Mouse (Mus musculus): ENCODE measurements around the gene Gm12248.

Gene Gm12248

DNA sequence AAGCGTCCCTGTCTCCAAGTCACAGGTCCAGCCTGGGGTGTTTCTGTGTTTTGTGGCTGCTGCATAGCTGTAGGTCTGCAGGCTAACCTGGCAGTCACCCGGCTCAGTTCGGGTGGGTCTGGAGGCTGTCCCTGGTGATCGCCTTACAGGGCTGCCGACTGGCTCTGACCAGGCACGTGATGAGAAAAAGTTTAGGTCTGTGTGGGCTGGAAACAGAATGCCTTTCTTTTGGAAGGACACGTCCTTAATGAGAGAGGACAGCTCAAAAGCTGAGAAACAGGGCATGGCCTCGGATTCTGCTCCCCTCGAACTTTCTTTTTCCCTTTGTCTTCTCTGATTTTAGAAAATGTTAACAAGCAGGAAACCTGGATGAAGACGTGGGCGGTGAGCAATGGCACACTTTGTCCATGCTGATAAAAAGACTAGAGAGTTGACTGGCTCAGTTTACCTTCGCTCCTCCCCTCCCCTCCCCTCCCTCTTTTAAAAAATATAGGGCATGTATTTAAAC is at the start of gene Gm12248:
Gene Gm12248 (minus strand): TSS at position 114 of the 508 bp plus-strand sequence.
- no peak for DNase-seq (ENCODE audit: low spot score)

DNA sequence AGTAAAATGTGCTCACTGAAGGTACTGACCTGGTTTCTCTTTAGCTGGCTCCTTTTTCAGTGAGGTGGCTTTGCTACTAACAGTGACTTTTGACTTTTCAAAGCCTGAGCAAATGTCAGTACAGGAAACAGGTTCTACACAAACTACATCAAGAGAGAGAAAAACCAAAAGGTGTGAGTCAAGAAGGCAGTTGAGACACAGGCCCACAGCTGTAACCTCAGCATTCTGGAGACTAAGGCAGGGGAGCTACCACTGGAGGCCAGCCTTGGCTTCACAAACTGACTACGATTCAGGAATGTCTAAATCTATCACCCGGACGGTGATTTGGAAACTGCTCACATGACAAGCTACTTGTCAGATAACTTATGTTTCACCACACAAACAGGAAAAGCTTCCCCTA is 46.5 kb upstream of the Gm12248 start:
- no peak for DNase-seq (ENCODE audit: low spot score)

DNA sequence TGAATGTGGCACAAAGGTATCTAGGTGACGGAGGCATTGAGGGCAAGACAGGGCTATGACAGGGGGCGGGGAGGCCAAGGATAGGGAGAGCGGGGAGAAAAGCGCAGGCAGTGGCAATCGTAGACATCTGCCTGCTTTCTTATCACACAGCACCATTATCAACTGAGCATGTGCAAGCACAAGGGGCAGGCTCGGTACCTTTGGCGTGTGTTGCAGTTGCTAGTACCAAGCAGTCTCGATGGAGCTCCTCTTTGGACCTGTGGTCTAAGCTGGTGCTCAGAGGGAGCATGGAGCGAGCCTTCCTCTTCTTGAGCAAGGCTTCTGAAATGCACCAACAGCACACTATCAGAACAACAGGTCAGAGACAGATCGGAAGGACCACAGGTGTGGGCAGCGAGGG is 45.9 kb upstream of the Gm12248 start:
- no peak for DNase-seq (ENCODE audit: low spot score)

DNA sequence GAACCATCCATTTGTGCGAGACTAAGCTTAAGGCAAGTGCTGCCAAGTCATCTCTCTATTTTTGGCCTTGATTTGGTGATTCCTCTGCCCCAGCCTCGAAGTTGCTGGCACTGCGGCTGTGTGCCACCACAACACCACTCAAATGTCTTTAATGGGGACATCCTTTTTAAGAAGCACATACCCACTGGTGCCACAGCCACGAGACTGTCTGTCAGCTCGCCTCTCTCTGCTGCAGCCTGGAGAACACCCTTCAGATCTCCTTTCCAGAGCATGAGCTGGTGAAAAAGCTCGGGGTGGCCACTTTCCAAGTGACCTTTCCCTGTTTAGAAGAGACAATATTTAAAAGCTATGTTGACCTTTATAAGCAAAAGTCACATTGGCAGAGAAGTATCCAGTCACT is 43.7 kb upstream of the Gm12248 start:
- no peak for DNase-seq (ENCODE audit: low spot score)

DNA sequence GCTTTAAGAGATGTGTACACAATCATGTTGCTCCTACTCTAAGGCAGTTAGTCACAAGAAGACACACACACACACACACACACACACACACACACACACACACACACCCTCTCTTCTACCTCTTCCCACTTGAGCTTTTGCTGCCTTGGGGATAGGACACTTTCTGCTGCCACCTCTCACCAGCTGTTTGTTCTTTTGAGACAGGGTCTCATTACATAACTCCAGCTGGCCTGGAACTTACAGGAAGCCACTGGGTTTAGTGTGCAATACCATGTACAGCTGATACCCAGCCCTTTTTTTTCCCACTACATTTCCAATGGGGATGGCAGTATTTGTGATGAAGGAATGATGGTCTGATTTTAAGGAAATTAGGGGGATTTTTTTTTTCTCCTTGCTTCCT is 42.4 kb upstream of the Gm12248 start:
- no peak for DNase-seq (ENCODE audit: low spot score)

DNA sequence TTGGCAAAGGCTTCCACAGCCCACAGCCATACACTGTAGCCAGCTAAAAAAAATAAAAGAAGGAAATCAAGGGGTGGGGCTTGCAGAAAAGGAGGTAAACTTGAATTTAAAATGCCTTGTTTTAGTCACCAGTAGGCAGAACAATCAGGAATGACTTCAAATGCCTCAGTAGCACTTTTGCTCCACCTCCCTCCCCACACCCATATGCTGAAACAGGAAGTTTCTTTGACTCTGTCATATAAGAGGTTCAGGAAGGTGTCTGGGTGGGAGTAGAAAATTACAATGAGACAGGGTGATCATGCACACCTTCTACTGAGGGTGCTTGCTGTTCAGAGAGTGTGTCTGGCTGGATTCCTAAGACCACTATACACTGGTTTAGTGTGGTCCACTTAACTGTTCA is 41.9 kb upstream of the Gm12248 start:
- DNase-seq (ENCODE audit: low spot score), result no peak

DNA sequence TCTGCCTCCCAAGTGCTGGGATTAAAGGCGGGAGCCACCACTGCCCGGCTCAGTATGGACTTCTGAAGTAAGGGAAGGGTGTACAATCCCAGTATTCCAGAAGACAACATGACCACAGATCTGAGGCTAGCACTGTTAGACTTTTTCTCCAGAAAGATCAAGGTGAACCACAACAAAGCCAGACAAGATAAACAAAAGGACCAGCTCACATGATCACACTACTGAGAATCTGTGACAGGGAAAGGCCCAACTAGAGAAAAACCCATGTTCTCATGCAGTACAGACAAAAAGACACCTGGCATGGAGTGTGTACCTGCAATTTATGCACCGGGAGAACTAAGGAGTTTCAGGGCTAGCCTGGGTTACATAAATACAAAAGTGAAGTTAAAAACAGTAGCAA is 39.1 kb upstream of the Gm12248 start:
- DNase-seq (ENCODE audit: low spot score), result no peak

DNA sequence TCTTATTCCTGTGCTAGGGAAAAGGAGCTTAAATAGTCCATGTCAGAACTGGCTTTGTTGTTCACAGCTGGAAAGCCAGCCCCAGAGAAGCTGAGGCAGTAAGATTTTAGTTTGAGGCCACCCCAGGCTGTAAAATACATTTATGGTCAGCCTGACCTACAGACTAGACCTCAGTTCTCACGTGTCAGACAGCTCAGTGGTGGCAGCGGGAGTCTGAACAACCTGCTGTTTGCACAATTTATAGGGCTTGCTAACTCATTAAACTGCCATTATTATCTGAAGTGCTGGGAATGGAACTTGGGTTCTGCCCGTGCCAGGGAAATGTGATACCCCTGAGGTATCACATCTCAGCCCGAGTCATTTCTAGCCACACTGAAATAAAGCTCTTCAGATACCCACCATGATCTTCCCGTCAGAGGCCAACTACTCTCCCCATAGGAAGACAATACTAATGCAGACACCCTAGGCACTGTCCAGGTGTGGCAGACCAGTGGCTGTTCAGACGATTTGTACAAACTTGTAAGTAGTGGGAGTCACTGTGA is 36.4 kb upstream of the Gm12248 start:
- no peak for DNase-seq (ENCODE audit: low spot score)

DNA sequence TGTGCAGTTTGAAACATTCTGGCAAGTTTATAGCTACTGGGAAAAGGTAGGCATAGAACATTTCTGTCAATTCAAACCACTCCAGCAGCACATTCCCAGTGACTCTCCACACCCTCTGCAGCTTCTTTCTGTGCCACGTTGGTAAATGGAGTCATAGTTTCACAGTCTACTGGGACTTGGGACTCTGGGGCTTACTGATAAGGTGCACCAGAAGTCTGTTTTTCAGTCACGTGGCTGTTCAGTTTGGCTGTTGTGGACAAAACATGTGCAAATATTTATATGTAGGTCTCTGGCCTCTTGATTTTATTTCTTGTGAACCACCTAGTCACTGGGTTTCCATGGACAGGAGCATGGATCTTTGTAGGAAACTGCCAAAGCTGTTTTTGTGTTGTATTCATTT is 34.6 kb upstream of the Gm12248 start:
- DNase-seq (ENCODE audit: low spot score), result no peak

DNA sequence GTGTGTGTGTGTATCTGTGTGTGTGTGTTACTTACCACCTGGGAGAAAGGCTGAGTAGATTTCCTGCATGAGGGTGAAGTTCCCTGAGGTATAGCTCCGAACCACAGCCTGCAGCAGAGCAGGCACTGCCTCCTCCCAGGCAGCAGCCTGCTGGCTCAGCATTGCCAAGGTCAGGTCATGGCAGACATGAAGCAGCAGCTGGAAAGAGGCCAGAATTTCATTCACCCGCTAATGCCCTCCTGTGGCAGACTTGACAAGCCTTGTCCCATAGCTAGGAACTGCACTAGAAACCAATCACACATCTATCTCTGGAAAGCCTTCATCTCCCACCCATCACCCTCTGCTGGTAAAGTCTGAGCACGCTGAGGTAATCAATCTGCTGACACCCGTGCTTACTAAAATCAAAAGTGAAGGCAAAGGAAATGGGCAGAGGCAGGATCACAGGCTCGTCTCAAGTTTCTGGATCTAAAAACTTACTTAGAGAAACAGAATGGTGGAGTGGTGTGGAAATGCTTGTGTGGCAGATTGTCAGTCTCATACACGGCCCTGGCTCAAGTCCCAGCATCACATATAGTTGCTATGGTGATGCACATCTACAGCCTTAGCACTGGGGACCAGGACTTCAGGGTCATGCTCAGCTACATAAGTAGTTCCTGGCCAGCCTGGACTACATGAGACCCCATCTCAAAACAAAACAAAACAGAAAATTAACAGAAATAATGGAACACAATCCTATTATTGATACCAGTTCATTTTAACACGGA is 33.6 kb upstream of the Gm12248 start:
- DNase-seq (ENCODE audit: low spot score), result no peak

DNA sequence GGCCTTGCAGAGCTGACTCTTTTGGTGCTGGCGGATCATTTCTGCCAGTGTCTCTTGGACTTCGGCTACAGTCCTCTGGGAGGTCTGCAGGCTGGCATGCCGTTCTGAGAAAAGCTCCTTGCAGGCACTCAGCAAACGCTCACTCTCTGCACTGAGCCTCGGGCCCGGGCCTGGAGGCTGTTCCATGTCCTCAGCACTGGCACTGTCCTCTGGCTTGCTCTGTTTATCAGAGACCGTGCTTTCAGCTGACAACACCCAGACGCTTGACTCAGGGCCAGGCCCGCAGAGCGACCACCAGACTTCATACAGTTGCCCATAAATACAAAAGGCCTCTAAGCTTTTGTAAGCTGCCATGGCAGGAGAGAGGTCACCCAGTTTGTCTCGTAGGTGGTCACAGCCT is 32.1 kb upstream of the Gm12248 start:
- no peak for DNase-seq (ENCODE audit: low spot score)

DNA sequence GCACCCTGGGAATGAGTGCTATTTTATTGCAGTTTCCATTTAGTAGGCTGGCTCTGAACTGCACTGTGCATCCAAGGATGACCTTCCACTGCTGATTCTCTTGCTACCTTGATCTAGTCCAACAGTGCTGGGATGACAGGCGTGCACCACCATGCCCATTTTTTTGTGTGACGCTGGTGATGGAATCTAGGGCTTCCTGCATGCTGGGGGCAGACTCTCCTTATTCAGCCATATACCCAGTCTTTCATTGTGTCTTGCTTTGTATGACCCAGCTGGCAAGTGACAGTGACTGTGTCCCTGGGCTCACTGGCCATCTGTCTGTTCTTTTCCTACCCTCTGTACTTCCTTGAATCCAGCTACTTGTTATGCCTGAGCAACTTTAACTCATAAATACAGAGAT is 30.8 kb upstream of the Gm12248 start:
- no peak for DNase-seq (ENCODE audit: low spot score)

DNA sequence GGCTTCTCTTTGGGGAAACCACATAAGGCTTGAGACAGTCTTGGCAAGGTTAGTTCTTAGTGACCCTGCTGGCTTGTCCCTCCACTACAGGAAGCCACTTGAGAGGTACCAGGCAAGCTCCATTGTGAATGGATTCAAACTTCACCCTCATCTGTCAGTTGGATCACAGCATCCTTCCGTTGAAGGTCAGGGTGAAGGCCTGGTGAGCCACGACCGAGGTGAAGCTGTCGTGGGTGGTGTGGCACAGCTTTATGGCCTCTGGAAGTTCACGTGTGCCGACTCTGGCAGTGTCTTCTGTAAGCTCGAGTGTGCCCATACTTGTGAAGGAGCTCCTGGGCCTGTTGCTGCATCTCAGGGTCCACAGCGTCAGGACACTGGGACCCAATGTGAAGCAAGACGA is 28.4 kb upstream of the Gm12248 start:
- no peak for DNase-seq (ENCODE audit: low spot score)

DNA sequence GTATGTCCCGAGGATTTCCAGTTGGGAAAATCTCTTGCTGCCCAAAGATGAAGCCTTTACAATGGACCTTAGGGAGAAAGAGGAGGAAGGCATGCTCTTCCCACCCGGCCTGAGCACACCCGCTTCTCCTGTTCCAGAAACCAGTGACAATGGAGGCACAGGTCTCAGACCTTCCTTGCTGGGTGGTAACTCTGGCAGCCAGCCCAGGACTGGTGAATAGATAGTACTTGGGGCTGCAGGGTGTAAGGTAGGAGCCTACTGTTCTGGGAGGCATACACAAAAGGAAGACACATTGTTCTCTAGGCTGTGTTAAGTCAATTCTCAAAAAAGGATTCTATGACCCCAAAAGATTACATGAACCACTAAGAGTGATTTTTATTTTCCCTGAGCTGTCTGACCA is 27.7 kb upstream of the Gm12248 start:
- no peak for DNase-seq (ENCODE audit: low spot score)

DNA sequence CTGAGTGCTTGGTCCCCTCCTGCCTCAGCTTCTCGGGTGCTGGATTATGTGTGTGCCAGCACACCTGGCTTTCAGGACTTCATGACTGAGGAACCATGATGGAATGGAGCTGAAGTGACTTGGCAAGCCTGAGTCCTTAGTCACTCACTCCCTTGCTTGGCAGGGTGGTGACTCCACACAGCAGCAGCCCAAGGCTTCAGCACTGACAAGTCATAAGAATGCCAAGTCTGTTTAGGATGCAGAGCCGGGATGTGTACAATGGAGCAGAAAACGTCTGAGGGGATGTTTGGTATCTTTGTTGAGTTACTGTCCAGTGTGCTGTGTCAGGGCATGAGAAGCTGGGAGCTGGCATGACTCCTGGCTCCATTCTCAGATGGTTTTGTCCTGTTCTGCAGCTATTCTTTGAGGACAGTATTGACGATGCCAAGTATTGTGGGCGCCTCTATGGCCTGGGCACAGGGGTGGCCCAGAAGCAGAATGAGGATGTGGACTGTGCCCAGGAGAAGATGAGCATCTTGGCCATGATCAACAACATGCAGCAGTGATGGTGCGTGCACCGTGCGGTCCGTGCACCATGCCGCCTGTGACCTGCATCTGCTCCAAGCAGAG is 24.2 kb upstream of the Gm12248 start:
- DNase-seq (ENCODE audit: low spot score), result no peak

DNA sequence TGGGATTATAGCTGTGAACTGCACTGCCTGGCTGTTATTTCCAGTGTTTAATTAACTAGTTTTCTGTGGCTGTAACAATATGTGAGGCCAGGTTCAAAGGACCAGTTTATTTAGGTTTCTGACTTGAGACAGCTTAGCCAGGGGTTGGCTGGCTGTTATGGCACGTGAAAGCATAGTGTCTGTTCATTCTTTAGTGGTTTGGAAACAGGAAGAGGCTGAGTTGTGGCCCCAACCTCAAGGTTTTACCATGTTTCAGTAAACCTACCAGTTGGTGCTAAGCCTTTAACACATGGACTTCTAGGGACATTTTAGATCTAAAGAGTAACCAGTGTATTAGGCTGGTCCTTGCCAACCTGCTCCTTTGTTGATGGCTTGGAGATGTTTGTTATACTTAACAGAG is 23.6 kb upstream of the Gm12248 start:
- DNase-seq (ENCODE audit: low spot score), result no peak

DNA sequence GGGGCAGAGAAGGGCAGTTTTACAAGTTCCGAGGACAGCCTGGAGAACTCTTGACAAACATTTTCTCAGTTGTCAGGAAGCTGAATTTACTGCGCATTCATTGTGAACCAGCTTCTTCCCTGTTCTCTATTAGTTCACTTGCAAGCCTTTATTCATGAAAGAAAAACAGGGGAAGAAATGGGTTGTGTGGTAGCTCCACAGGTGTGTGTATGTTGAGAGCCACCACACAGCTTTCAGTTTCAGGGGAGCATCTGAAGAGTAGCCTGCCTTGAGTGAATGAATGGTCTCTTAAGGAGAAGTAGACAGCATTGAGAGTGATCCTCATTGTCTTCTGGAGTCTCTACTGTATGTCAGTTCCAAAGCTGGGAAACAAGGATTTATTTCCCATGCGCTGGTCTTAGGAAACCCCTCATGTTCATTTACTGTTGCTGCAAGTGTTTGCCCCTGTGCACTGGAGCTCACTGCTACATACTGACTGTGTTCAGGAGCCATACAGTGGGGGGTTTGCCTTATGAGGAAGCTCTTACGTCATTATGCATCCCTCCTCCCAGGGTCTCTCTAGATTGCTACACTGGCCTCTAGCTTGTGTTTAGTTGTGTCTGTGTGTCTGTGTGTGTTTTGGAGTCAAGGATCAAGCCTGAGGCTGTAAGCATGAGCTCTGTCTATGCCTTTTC is 14.9 kb upstream of the Gm12248 start:
- no peak for DNase-seq (ENCODE audit: low spot score)

DNA sequence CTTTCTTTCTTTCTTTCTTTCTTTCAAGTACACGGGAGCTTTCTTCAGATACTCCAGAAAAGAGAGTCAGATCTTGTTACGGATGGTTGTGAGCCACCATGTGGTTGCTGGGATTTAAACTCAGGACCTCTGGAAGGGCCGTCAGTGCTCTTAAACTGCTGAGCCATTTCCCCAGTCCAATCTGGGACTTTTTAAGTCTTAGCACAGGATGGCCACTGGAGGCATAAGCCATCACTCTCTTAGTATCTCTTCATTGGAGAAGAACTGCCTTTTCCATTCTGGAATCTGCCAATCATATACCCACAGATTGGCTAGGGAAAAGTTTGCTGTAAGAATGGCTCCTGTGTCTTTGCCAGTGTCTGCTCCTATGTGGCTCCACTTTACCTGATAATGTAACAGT is 14.1 kb upstream of the Gm12248 start:
- no peak for DNase-seq (ENCODE audit: low spot score)

DNA sequence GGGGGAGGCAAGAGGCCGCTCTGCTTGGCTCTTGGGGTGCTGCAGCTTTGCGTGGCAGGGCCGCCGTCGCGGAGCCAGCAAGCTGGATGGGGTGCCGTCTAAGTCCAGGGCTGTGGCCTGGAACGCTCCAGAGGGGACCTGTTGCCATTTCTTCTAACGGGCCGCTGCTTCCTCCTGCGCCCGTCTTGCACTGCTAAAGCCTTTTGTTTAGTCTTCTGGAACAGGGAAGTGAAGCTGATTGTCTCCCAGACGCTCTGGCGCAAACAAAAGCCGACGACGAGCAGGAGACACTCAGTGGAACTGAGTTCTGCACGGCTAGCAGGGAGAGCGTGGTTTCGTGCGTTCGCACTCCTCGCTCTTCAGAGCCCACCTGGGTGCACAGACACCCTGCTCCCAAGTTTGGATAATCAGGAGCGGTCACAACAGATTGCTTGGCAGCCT is 11.4 kb upstream of the Gm12248 start:
- DNase-seq (ENCODE audit: low spot score), result no peak

DNA sequence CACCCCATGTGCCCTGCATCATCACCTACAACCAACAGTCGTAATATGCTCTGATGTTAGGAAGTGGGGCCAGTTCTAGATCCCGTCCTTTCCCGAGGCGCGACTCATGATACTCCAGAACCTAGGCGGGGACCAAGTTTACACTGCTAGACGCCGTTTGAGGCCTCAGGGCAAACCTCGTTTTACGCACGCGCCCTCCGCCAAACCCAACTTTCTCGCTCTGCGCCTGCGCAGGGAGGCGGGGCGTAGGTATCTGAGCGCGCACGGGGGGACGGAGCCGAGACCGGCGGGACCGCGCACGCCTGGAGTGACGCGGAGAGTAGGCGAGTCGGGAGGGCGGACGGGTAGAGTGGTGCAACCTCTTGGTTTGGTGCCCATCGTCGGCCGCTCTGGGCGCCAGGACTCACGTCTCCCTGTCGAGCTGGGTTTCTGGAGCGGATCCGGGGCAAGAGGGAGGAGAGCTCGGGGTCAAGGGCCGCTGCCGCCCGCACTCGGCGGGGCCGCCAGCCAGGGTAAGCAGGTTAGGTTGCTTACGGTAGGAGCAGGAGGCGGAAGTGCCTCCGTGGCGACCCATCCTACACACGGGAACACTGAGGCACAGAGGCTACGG is 10.9 kb upstream of the Gm12248 start, which contains the start of gene Cnot8:
Gene Cnot8 (plus strand): TSS at position 457 of the 610 bp plus-strand sequence.
- DNase-seq (ENCODE audit: low spot score), result peak; percentile 98

DNA sequence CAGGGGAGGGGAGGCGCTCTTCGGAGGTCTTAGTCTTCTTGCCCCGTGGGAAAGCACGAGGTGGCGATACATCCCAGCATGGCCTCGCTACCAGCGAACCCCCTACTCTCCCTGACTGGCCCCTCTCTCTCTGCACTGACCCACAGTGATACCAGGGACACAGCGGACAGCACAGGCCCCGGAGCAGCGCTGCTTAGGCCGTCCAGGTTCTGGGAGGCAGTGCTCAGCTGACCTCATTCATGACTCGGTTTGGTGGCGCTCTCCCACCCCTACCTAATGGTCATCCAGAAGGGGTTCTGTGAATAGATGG is 10.4 kb upstream of the Gm12248 start:
- peak; percentile 25 for DNase-seq (ENCODE audit: low spot score)

DNA sequence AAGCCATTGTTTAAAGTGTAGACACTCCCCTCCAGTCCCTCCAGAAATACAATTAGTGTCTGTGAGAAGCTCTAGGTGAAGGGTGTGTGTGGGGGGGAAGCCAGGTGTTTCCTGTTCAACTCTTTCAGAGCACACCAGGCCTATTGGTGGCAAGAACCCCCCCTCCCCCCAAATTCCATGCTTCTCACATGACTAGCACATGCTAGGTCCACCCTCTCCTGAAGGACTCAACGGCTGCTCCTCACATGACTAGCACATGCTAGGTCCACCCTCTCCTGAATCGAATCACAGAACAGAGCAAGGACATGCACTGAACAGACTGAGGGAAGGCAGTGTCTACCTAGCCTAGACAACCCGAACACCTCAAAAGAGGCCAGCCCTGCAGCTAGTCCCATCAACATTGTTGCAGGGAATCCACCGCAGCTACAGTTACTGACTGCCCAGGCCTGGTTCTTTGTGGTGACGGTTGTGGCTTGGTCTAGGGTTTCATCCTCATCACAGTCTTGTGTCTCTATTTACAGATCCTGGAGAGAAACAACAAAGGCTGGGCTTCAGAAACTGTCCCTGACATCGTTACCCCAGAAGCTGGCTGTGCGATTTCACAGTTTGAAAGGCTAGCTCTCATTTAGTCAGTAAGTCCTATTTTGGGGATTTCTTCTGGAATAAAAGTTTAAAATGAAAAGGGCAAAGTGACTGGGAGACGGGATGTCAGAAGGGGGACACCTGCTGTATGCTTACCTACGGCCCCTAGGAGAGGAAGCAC is 9.8 kb upstream of the Gm12248 start:
- DNase-seq (ENCODE audit: low spot score), result no peak

Data from left cerebral cortex, adult 11 months (tissue).